ENCODE assay signal across 8 mouse cellular contexts in the genomic region with DNA sequence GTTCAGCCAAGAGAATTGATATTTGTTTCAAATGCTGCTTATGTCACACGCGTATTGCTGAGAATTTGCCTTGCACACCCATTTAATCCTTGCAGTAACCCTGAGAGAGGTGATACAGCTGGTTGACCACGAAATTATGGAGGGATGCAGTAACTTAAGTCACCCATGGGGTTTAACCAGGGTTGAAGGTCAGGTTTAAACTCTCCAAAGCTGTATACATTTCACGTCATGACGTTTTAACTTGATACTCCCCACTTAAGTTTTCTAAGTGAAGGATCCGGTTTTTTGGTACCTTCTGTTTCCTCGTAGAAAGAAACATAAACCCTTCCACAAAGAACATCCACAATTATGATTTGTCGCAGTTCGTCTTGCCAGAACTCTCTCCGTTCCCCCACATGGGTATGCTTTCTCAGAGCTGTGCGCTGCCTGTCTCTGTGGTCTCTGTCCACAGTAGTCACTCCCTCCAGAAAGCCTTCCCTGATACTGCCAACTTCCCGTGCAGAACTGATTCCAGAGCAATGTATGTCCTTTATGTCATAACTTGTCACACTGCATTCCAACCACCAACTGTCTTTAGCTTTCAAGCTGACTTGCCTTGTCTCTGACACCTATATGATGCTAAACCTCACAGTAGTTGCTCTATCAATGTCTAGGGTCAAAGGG. TPM values are rescaled to one million over a fixed set of nuclear protein-coding genes. Genes with fewer than 3 reads are reported as not detected.
A peak's percentile ranks its signal among the peaks of the same experiment; 100 is the strongest.
DNase-seq lines count a peak whose midpoint lies in the region; ATAC-seq and TF ChIP-seq lines count a peak whose summit lies in the region.

No protein-coding gene starts in this region.

- H3K4me2 ChIP-seq in lung, embryonic 14.5 days: peak overlapping the region; percentile 83
- H3K4me2 ChIP-seq in hindbrain, embryonic 16.5 days (ENCODE audit: low read length): peak overlapping the region; percentile 90
- peak overlapping the region; percentile 77 for H3K4me2 ChIP-seq in midbrain, embryonic 12.5 days (replicated peaks)

- peak overlapping the region; percentile 97 for H3K27ac ChIP-seq in lung, embryonic 14.5 days (ENCODE audit: low read depth)
- peak overlapping the region; percentile 98 for H3K27ac ChIP-seq in embryonic facial prominence, embryonic 10.5 days (replicated peaks)
- peak overlapping the region; percentile 98 for H3K27ac ChIP-seq in hindbrain, embryonic 16.5 days (ENCODE audit: low read depth, low read length)
- peak overlapping the region; percentile 98 for H3K27ac ChIP-seq in midbrain, embryonic 12.5 days (replicated peaks)

- peak overlapping the region; percentile 94 for H3K4me3 ChIP-seq in lung, embryonic 14.5 days (ENCODE audit: low read depth, low read length)
- H3K4me3 ChIP-seq in embryonic facial prominence, embryonic 10.5 days: peak overlapping the region; percentile 96
- peak overlapping the region; percentile 68 for H3K4me3 ChIP-seq in hindbrain, embryonic 16.5 days (ENCODE audit: low read length)
- peak overlapping the region; percentile 93 for H3K4me3 ChIP-seq in midbrain, embryonic 12.5 days

- WGBS in lung, embryonic 14.5 days: 4% methylated on average over 12 of the region's 12 CpGs
- WGBS in embryonic facial prominence, embryonic 10.5 days: 5% methylated on average over 12 of the region's 12 CpGs
- WGBS in hindbrain, embryonic 16.5 days: 7% methylated on average over 12 of the region's 12 CpGs
- WGBS in midbrain, embryonic 12.5 days: 5% methylated on average over 12 of the region's 12 CpGs

- no peak for TF ChIP-seq CTCF in lung, embryonic 14.5 days (IDR thresholded peaks at IDR 0.05; ENCODE audit: low read depth)

- no peaks in the 10 kb centered on the region for H3K36me3 ChIP-seq in lung, embryonic 14.5 days (ENCODE audit: insufficient read depth)
- H3K36me3 ChIP-seq in embryonic facial prominence, embryonic 10.5 days (replicated peaks): no peaks in the 10 kb centered on the region
- no peaks in the 10 kb centered on the region for H3K36me3 ChIP-seq in hindbrain, embryonic 16.5 days (ENCODE audit: control insufficient read depth, insufficient read depth, low read length)
- no peaks in the 10 kb centered on the region for H3K36me3 ChIP-seq in midbrain, embryonic 12.5 days

- no peaks in the 10 kb centered on the region for H3K9me3 ChIP-seq in lung, embryonic 14.5 days (ENCODE audit: low read depth, low read length)
- H3K9me3 ChIP-seq in embryonic facial prominence, embryonic 10.5 days: no peaks in the 10 kb centered on the region
- H3K9me3 ChIP-seq in hindbrain, embryonic 16.5 days (ENCODE audit: control insufficient read depth, low read length): no peaks in the 10 kb centered on the region
- no peaks in the 10 kb centered on the region for H3K9me3 ChIP-seq in midbrain, embryonic 12.5 days

- H3K27me3 ChIP-seq in lung, embryonic 14.5 days (ENCODE audit: insufficient read depth, low read length): no peaks in the 10 kb centered on the region
- peaks cover 11% of the 10 kb centered on the region for H3K27me3 ChIP-seq in embryonic facial prominence, embryonic 10.5 days (replicated peaks; ENCODE audit: low read depth, poor library complexity, severe bottlenecking)
- H3K27me3 ChIP-seq in hindbrain, embryonic 16.5 days (replicated peaks; ENCODE audit: control insufficient read depth, insufficient read depth, low read length): no peaks in the 10 kb centered on the region
- peaks cover 7% of the 10 kb centered on the region; the same call in 1 of the 2 replicates for H3K27me3 ChIP-seq in midbrain, embryonic 12.5 days

- DNase-seq in lung, embryonic 14.5 days: no peak
- DNase-seq in lung, postnatal 14 days: no peak
- no peak for DNase-seq in embryonic facial prominence, embryonic 10.5 days (ENCODE audit: low spot score)
- no peak for DNase-seq in MN1 (ENCODE audit: low spot score)
- no peak for DNase-seq in cerebellum, adult 8-10 months
- DNase-seq in right cerebral cortex, postnatal 10 days (ENCODE audit: low spot score in 2 of 2): no peak

- peaks cover 23% of the 10 kb centered on the region for H3K4me1 ChIP-seq in lung, embryonic 14.5 days (ENCODE audit: insufficient read depth)
- H3K4me1 ChIP-seq in embryonic facial prominence, embryonic 10.5 days: peaks cover 51% of the 10 kb centered on the region
- H3K4me1 ChIP-seq in hindbrain, embryonic 16.5 days (ENCODE audit: control insufficient read depth, insufficient read depth, low read depth, low read length): peaks cover 22% of the 10 kb centered on the region
- H3K4me1 ChIP-seq in midbrain, embryonic 12.5 days: peaks cover 32% of the 10 kb centered on the region

- H3K9ac ChIP-seq in lung, embryonic 14.5 days: peak overlapping the region; percentile 94
- peak overlapping the region; percentile 94 for H3K9ac ChIP-seq in hindbrain, embryonic 16.5 days (ENCODE audit: low read depth, low read length)
- peak overlapping the region; percentile 96 for H3K9ac ChIP-seq in midbrain, embryonic 12.5 days (replicated peaks)

- ATAC-seq in lung, embryonic 14.5 days (ENCODE audit: insufficient read depth): peak; percentile 35
- no peak for ATAC-seq in hindbrain, embryonic 16.5 days
- ATAC-seq in midbrain, embryonic 12.5 days (ENCODE audit: low FRiP score, low read depth): peak; percentile 55

RNA-seq across cellular contexts. Expression of a gene that starts 0.6 kb away (rescaled TPM):
- 18.2 and 20.0 TPM in 2 replicates for polyA plus RNA-seq in lung, embryonic 14.5 days (2014; fragmentation: Nextera tagmentation; extraction: Ambion mirVana)
- 11.4 and 12.4 TPM in 2 replicates for polyA plus RNA-seq in embryonic facial prominence, embryonic 10.5 days (2016; fragmentation: Nextera tagmentation; extraction: Ambion mirVana)
- 23.6 and 25.8 TPM in 2 replicates for polyA plus RNA-seq in hindbrain, embryonic 16.5 days (2015; fragmentation: Nextera tagmentation; extraction: Ambion mirVana)
- polyA plus RNA-seq in midbrain, embryonic 12.5 days (2016; fragmentation: Nextera tagmentation; extraction: Ambion mirVana): 34.2 and 38.8 TPM in 2 replicates
